Comparison of ENCODE assay signal across 7 mouse cellular contexts in genomic region chr8:104340233-104341105, GRCm38 (mm10). TPM values are rescaled to one million over a fixed set of nuclear protein-coding genes. Genes with fewer than 3 reads are reported as not detected.
A peak's percentile ranks its signal among the peaks of the same experiment; 100 is the strongest.
DNase-seq lines count a peak whose midpoint lies in the region; ATAC-seq lines count a peak whose summit lies in the region.

No protein-coding gene starts in this region.

- peak overlapping the region; percentile 78 for H3K9ac ChIP-seq in limb, embryonic 12.5 days (replicated peaks)
- peak overlapping the region; percentile 77 for H3K9ac ChIP-seq in midbrain, embryonic 13.5 days (replicated peaks)

- ATAC-seq in limb, embryonic 12.5 days (ENCODE audit: insufficient number of reproducible peaks, insufficient read depth, low FRiP score, low TSS enrichment, low read depth): peak; percentile 74
- ATAC-seq in midbrain, embryonic 13.5 days: peak; percentile 84

- peaks cover 29% of the 10 kb centered on the region for H3K4me1 ChIP-seq in embryonic facial prominence, embryonic 10.5 days
- peaks cover 7% of the 10 kb centered on the region; the same call in 1 of the 2 replicates for H3K4me1 ChIP-seq in limb, embryonic 12.5 days (replicated peaks)
- H3K4me1 ChIP-seq in midbrain, embryonic 13.5 days (replicated peaks): peaks cover 19% of the 10 kb centered on the region

- H3K27ac ChIP-seq in embryonic facial prominence, embryonic 10.5 days (replicated peaks): peak overlapping the region; percentile 95
- peak overlapping the region; percentile 74 for H3K27ac ChIP-seq in limb, embryonic 12.5 days
- peak overlapping the region; percentile 44 for H3K27ac ChIP-seq in midbrain, embryonic 13.5 days

- DNase-seq in adrenal gland, postnatal 10 days: peak; percentile 88
- peak; percentile 90 for DNase-seq in embryonic facial prominence, embryonic 10.5 days (ENCODE audit: low spot score)
- peak; percentile 84 to 89 for DNase-seq in heart, adult 18-20 months
- DNase-seq in kidney, adult 18-20 months: peak; percentile 69
- DNase-seq in spleen, adult 18-20 months: peak; percentile 69 to 75

- under 1% methylated on average over 54 of the region's 54 CpGs for WGBS in embryonic facial prominence, embryonic 10.5 days
- under 1% methylated on average over 52 of the region's 54 CpGs for WGBS in limb, embryonic 12.5 days
- WGBS in midbrain, embryonic 13.5 days: under 1% methylated on average over 54 of the region's 54 CpGs

- peaks cover 24% of the 10 kb centered on the region for H3K36me3 ChIP-seq in embryonic facial prominence, embryonic 10.5 days (replicated peaks)
- H3K36me3 ChIP-seq in limb, embryonic 12.5 days: peaks cover 5% of the 10 kb centered on the region; the same call in 1 of the 2 replicates
- H3K36me3 ChIP-seq in midbrain, embryonic 13.5 days: 0 out of 2 replicates have a peak, but pooled peaks cover 2% of the 10 kb centered on the region

- H3K4me2 ChIP-seq in limb, embryonic 12.5 days: peak overlapping the region; percentile 86
- peak overlapping the region; percentile 84 for H3K4me2 ChIP-seq in midbrain, embryonic 13.5 days (replicated peaks)

- H3K4me3 ChIP-seq in embryonic facial prominence, embryonic 10.5 days: peak overlapping the region; percentile 82
- peak overlapping the region; percentile 65 for H3K4me3 ChIP-seq in limb, embryonic 12.5 days (replicated peaks)
- H3K4me3 ChIP-seq in midbrain, embryonic 13.5 days (replicated peaks): peak overlapping the region; percentile 61

- no peaks in the 10 kb centered on the region for H3K9me3 ChIP-seq in embryonic facial prominence, embryonic 10.5 days
- no peaks in the 10 kb centered on the region for H3K9me3 ChIP-seq in limb, embryonic 12.5 days
- H3K9me3 ChIP-seq in midbrain, embryonic 13.5 days: no peaks in the 10 kb centered on the region

- H3K27me3 ChIP-seq in embryonic facial prominence, embryonic 10.5 days (replicated peaks; ENCODE audit: low read depth, poor library complexity, severe bottlenecking): no peaks in the 10 kb centered on the region
- H3K27me3 ChIP-seq in limb, embryonic 12.5 days: peaks cover 5% of the 10 kb centered on the region; the same call in 1 of the 2 replicates
- no peaks in the 10 kb centered on the region for H3K27me3 ChIP-seq in midbrain, embryonic 13.5 days

RNA-seq across cellular contexts. Expression of gene Cmtm3, which starts 1.3 kb away (rescaled TPM):
- 10 to 100 TPM; 64.5 to 68.2 TPM for total RNA-seq in adrenal gland, postnatal 10 days (2021)
- polyA plus RNA-seq in embryonic facial prominence, embryonic 10.5 days (2016; fragmentation: Nextera tagmentation; extraction: Ambion mirVana): 93.4 and 105 TPM in 2 replicates
- total RNA-seq in heart, adult 18-20 months (2021): 10 to 100 TPM; 14.4 to 17.6 TPM
- polyA plus RNA-seq in limb, embryonic 12.5 days (2016; fragmentation: Nextera tagmentation; extraction: Ambion mirVana): 99.8 and 102 TPM in 2 replicates
- 31.4 and 34.9 TPM in 2 replicates for polyA plus RNA-seq in midbrain, embryonic 13.5 days (2015; fragmentation: Nextera tagmentation; extraction: Ambion mirVana)

RNA-seq across cellular contexts. Expression of gene Cmtm2b, which starts 18.4 kb away (rescaled TPM):
- total RNA-seq in adrenal gland, postnatal 10 days (2021): not detected
- polyA plus RNA-seq in embryonic facial prominence, embryonic 10.5 days (2016; fragmentation: Nextera tagmentation; extraction: Ambion mirVana): not detected in 2 replicates
- not detected for total RNA-seq in heart, adult 18-20 months (2021)
- polyA plus RNA-seq in limb, embryonic 12.5 days (2016; fragmentation: Nextera tagmentation; extraction: Ambion mirVana): not detected in 2 replicates
- polyA plus RNA-seq in midbrain, embryonic 13.5 days (2015; fragmentation: Nextera tagmentation; extraction: Ambion mirVana): not detected in 2 replicates

RNA-seq across cellular contexts. Expression of gene Gm11020, which starts 19.1 kb away (rescaled TPM):
- not detected for total RNA-seq in adrenal gland, postnatal 10 days (2021)
- not detected in 2 replicates for polyA plus RNA-seq in embryonic facial prominence, embryonic 10.5 days (2016; fragmentation: Nextera tagmentation; extraction: Ambion mirVana)
- total RNA-seq in heart, adult 18-20 months (2021): not detected
- polyA plus RNA-seq in limb, embryonic 12.5 days (2016; fragmentation: Nextera tagmentation; extraction: Ambion mirVana): not detected in 2 replicates
- polyA plus RNA-seq in midbrain, embryonic 13.5 days (2015; fragmentation: Nextera tagmentation; extraction: Ambion mirVana): not detected in 2 replicates

RNA-seq across cellular contexts. Expression of gene Cmtm1, which starts 30.5 kb away (rescaled TPM):
- under 1 TPM in 1 of 2 experiments, not detected in 1; 0.12 TPM for total RNA-seq in adrenal gland, postnatal 10 days (2021)
- polyA plus RNA-seq in embryonic facial prominence, embryonic 10.5 days (2016; fragmentation: Nextera tagmentation; extraction: Ambion mirVana): not detected in 2 replicates
- total RNA-seq in heart, adult 18-20 months (2021): not detected
- not detected in 2 replicates for polyA plus RNA-seq in limb, embryonic 12.5 days (2016; fragmentation: Nextera tagmentation; extraction: Ambion mirVana)
- polyA plus RNA-seq in midbrain, embryonic 13.5 days (2015; fragmentation: Nextera tagmentation; extraction: Ambion mirVana): not detected in 2 replicates

RNA-seq across cellular contexts. Expression of gene Gm45711, which starts 30.6 kb away (rescaled TPM):
- total RNA-seq in adrenal gland, postnatal 10 days (2021): not detected
- polyA plus RNA-seq in embryonic facial prominence, embryonic 10.5 days (2016; fragmentation: Nextera tagmentation; extraction: Ambion mirVana): not detected in 2 replicates
- not detected for total RNA-seq in heart, adult 18-20 months (2021)
- not detected in 2 replicates for polyA plus RNA-seq in limb, embryonic 12.5 days (2016; fragmentation: Nextera tagmentation; extraction: Ambion mirVana)
- not detected in 2 replicates for polyA plus RNA-seq in midbrain, embryonic 13.5 days (2015; fragmentation: Nextera tagmentation; extraction: Ambion mirVana)

Comparison
In these comparisons a context has a peak if more than half of its experiments do, and no peak if none do; other contexts are left out.
1. Peak in every context shown above with its lines: DNase-seq, ATAC-seq, H3K4me3 ChIP-seq and H3K27ac ChIP-seq.
2. H3K27ac ChIP-seq: peak in every context shown above with its lines; median percentile 95 in embryonic facial prominence, embryonic 10.5 days; 74 in limb, embryonic 12.5 days; 44 in midbrain, embryonic 13.5 days.